Mouse (Mus musculus) ovary, postnatal 36 days (tissue): ENCODE results near the gene Arhgap10.

ENCODE experiments used
- DNase-seq: peaks from one replicate; pipeline ENCODE4 v3.0.0; 2022; ENCODE audit warnings: low spot score, mixed read lengths

Gene Arhgap10

DNA sequence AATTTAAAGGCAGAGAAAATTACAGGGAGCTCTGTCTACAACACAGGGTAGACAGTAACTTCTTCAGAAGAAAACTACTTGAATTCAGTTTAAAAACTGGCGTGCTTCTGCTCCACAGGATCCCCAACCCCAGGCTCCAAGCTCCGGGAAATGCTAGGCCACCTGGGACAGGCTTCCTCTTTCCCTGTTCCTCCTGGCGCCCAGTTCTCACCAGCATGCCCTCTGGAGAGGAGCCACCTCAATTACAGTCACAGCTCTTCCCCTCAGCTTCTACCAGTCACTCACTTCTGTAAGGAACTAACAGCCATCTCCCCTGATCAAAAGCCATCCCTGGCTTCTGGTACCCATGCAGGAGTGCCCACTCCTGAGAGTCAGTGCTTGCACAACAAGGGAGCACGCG, 32.9 kb downstream of the Arhgap10 start:
- no peak for DNase-seq

- DNase-seq, result no peak
Measured at GRCm38 (mm10) chr8:77484266-77484665, 33.5 kb downstream of the Arhgap10 start.

DNA sequence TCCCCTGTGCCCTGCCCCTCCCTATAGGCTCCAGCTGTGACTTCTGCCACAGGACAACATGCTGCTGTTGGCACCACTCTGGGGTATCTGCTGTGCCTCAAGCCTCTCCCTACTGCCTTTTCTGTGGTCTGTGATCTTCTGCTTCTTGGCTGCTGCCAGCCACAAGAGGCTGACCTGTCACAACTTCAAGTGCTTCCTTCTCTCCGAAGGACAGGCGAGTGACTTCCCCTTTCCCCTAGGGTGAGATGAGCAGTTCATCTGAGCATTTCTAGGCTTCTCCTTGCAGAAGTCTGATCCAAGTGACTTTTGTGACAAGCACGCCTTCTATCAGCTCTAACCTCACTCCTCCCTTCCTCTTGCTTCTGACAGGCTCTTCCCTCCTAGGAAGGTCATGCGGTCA, 34.1 kb downstream of the Arhgap10 start:
- DNase-seq, result no peak

GRCm38 (mm10) chr8:77481791-77482190, 36.0 kb downstream of the Arhgap10 start:
- DNase-seq, result no peak

DNA sequence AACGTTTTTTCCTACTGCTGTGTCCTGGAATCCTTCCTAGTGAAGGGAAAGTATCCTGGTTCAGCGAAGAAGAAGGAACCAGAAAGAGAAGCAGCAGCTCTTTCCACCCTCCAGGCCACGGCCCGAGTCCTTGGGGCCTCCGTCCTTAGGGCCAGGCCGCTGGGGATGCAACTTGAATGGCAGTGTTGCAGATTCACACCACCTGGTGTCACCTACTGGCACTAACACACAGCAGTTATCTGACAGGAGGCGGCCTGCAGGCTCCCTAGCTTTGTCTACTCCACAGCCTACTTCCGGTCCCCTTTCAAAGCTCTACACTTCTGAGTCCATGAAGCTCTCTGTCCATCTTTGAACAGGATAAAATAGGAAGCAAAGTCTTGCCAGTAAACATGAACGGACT, 37.8 kb downstream of the Arhgap10 start:
- no peak for DNase-seq

DNA sequence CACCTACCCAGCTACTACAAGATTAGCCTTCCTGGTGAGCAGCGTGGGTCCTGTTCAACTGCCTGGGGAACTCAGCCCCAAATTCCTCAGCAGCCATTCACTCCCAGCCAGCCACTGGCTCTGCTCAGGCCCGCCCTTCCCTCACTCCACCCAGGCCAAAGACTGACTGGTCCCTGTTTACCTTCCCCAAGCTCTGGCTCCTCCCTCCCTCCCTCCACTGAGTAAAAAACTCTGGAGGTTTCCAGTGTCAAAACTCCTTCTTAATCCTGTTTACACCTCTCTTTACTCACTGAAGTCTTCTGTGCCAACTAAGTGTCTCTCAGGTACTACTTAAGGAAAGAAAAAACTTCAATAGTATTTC, 38.9 kb downstream of the Arhgap10 start:
- peak; percentile 42 for DNase-seq

DNA sequence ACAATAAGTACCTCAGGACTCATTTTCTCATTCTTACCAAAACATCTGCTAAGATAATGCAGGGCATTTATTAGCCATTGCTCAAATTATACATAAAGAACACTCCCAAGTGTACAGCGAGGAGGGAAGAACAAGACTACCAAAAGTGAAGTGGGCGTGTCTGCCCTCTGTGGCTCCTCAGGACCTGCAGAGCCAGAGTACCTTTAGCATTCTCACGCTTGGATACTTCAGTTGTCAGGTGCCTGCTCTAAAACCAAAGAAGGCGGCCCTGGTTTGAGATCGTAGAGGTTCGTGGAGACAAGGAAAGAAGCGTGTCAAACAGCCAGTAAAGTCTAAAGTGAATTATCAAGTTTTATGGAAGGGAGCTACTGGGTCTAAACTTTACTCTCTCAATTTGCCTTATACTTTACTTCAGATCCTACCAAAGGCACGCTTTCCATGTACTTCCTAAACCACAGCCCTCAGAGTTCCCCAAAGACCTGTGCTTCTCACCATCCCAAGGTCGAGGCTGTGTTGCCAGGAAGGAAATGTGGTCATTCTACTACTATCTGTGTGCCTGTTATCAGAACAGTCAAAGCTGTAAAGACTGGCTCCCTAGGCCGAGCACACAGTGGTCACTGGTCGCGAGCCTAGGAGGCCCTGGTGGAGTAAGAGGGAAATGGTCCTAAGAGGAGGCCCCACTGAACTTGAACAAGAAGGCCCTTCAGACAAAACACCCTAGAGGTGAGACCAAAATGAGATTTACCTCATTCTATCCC, 39.4 kb downstream of the Arhgap10 start:
- DNase-seq, result no peak

DNA sequence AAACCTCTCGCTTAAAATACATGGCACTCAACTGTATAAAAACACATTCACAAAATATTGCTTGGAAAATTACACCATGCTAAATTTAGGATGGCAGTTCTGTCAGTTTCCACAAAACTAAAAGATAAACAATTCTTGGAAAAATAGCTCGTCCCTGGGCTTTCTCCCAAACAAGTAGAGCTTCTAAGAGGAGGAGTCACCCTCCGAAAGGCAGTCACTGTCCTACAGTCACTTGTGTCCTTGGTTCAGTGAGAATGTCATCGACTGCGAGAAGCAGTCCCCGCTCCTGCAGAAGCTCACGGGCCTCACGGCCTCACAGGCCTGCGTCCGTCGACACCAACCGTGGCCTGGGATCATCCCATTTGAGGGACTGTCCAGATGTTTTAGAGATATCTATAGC, 40.1 kb downstream of the Arhgap10 start:
- DNase-seq, result no peak

DNA sequence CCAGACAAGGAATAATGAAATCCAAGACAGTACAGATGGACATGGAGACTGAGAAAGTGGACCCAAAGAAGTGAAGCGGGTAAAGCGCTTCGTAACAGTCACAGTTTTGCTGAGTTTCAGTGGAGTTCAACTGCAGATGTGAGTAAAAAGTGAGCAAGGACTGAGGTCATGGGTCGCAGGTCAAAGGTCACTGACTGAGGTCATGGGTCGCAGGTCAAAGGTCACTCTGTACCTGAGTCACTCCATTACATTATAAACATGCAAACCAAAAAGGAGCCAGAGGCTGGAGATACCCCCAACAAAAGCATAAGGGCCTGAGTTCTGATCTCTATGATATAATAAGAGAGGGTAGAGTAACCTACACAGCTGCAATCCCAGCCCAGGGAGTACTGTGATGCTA, 43.1 kb downstream of the Arhgap10 start:
- DNase-seq, result no peak

- DNase-seq, result no peak
Measured at GRCm38 (mm10) chr8:77473773-77474172, 44.0 kb downstream of the Arhgap10 start.

GRCm38 (mm10) chr8:77473373-77473772, 44.4 kb downstream of the Arhgap10 start:
- DNase-seq, result peak; percentile 79

DNA sequence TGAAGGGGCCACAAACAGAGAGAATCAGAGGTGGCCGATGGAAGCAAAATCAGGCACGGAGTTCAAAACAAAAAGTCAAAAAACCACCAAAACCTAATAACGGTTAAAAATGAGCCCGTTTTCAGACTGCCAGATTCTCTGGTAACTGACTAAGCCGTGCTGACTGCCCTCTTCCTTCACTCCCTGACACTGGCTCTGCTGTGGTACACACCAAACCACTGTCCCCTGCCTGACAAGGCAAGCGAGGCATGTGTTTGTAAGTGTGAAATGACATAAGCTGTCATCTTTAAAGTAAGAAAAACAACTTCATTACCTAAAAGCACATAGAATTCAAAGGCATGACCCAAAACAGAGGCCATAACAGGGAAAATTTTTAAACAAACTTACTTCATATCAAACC, 56.4 kb downstream of the Arhgap10 start:
- no peak for DNase-seq

GRCm38 (mm10) chr8:77460363-77460762, 57.4 kb downstream of the Arhgap10 start:
- DNase-seq, result no peak

GRCm38 (mm10) chr8:77459696-77460095, 58.1 kb downstream of the Arhgap10 start:
- no peak for DNase-seq

GRCm38 (mm10) chr8:77458575-77458974, 59.2 kb downstream of the Arhgap10 start:
- no peak for DNase-seq

DNA sequence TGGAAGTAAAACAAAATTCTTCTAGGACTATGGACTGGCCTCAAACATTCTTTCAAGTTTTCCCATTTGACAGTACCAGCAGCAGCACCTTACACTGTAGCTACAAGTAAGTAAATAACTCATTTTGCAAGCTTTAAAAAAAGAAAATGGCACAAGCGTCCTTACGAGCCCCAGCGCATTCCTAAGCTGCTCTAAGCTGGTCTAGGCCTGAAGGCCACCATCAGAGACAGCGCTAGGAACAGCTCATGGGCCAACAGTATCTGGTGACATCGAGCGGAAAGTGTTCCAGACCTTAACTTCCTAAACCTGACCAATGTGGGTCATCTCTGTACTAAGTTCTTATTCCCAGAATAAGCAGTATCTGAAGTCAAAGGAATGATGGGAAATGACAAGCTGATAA, 61.5 kb downstream of the Arhgap10 start:
- no peak for DNase-seq

GRCm38 (mm10) chr8:77453836-77454235, 63.9 kb downstream of the Arhgap10 start:
- no peak for DNase-seq

DNA sequence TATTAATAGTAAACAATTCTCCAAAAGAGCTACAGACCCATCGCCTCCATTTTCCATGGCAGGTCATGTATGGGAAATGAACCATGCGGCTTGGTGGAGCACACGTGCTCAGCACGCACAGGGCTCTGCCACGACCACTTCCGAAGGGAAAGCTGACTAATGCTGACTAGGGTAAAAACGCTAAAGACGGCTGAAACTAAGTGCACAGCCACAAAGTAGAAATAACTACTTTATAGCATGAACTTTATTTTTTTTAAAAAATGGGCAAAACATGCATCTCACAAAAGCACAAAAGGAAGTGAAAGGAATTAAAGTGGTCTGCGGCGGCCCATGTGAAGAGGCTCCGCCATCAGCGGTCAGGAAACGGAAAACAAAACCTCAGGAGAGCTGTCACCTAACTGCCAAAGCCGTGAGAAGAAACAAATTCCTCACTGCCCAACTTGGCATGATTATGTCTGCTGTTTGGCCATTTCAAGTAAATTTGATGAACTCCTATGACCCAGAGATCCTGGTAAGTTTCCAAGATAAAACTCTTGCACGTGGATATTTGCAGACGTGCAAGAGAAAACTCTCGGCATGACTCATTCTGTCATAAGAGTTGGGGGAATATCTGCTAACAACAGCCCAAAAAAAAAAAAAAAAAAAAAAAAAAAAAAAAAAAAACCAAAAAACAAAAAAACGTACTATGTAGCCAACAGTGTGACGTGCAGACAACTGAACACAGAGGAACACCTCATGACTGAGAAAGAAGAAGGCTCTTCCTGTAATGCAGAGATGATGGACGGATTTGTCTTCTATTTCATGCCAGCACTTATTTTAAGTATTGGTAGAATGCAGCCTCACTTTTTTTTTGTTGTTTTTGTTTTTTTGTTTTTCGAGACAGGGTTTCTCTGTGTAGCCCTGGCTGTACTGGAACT, 66.0 kb downstream of the Arhgap10 start:
- DNase-seq, result no peak

GRCm38 (mm10) chr8:77451052-77451451, 66.7 kb downstream of the Arhgap10 start:
- no peak for DNase-seq

DNA sequence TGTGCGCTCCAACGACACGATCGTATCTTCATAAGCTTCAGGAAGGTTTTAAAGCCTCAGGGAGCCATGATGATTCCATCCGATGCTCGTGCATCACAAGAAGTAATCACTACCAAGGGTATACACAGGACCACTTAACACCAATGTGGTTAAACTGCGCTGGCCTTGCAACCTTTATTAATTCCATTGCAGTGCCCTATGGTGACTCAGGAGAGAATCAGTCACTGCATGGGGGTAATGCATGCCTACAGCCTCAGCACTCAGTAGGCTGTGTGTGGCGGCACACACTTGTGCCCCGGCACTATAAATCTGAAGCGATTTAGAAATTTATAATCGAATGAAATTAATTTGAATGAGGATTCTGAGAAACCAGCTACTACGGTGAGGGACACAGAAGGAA, 71.5 kb downstream of the Arhgap10 start:
- DNase-seq, result no peak

DNA sequence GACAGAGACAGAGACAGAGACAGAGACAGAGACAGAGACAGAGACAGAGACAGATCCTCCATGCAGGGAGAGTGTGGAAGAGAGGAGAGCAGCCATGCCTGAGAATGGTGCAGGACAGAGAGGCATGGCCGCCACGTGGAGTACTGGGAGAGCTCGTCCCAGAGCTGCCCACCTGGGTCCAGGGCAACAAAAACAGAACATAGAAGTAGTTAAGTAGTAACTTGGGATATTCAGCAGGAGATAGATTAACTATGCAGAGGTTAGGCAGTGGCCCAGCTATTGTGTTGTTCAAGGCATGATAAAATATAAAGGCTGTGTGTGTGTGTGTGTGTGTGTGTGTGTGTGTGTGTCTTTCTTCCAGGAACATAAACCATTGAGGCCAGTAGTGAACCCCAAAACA, 72.1 kb downstream of the Arhgap10 start:
- DNase-seq, result no peak

- no peak for DNase-seq
Measured at GRCm38 (mm10) chr8:77444166-77444870, 73.4 kb downstream of the Arhgap10 start.

DNA sequence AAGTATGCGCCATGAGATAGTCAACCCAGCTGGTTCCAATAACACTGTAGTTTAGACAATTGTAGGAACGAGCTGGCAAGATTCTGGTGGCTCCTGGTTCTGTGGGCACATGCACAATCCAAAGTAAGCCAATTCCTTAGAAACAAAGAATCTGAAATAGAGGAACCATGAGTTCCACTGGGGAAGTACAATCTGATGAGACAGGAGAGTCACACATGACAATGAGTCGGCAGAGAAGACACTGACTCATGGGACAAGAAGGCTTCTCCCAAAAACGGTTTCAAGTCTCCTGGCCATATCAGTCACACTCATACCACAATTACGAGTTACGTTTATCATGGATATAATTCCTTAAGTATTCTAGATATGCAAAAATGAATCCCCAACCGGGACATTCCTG, 75.3 kb downstream of the Arhgap10 start:
- no peak for DNase-seq
